Mouse (Mus musculus) forebrain, postnatal 0 days (tissue): ENCODE measurements around the gene Gm10318. TPM values are rescaled to one million over a fixed set of nuclear protein-coding genes. Genes with fewer than 3 reads are reported as not detected.

Source experiments
- ATAC-seq: fragments of 200-750 bp; cut with Nextera tagmentation; 2 replicates; pipeline ENCODE4 v1.8.0; 2017; ENCODE audit warnings: mild to moderate bottlenecking, moderate library complexity
- DNase-seq: peaks from one replicate; pipeline ENCODE4 v3.0.0-alpha.2; 2015
- H3K27ac ChIP-seq: fragments of 300-500 bp; sonication (generic); 2 replicates; pipeline ENCODE4 v1.5.1; 2014; ENCODE audit warnings: low read depth, mild to moderate bottlenecking, antibody characterized with exemption, low read length, moderate library complexity, mixed read lengths
- H3K27me3 ChIP-seq: fragments of 300-500 bp; sonication (generic); 2 replicates; pipeline ENCODE4 v1.6.1; 2014; ENCODE audit warnings: mild to moderate bottlenecking, low read length, mixed read lengths; ENCODE audit not compliant: insufficient read depth
- H3K36me3 ChIP-seq: fragments of 300-500 bp; sonication (generic); 2 replicates; pipeline ENCODE4 v1.6.1; 2014; ENCODE audit warnings: mild to moderate bottlenecking, moderate library complexity; ENCODE audit not compliant: insufficient read depth
- H3K4me1 ChIP-seq: fragments of 300-500 bp; sonication (generic); 2 replicates; pipeline ENCODE4 v1.6.1; 2014; ENCODE audit warnings: antibody characterized with exemption; ENCODE audit not compliant: insufficient read depth
- H3K4me2 ChIP-seq: fragments of 300-500 bp; sonication (generic); 2 replicates; pipeline ENCODE4 v1.6.1; 2014; ENCODE audit warnings: low read depth, mild to moderate bottlenecking, moderate library complexity
- H3K4me3 ChIP-seq: fragments of 300-500 bp; sonication (generic); 2 replicates; pipeline ENCODE4 v1.5.1; 2014; ENCODE audit warnings: low read depth, low read length, mixed read lengths
- H3K9ac ChIP-seq: fragments of 300-500 bp; sonication (generic); 2 replicates; pipeline ENCODE4 v1.6.1; 2014; ENCODE audit warnings: mild to moderate bottlenecking
- H3K9me3 ChIP-seq: fragments of 300-500 bp; sonication (generic); 2 replicates; pipeline ENCODE4 v1.6.1; 2016; ENCODE audit warnings: low read length
- CTCF ChIP-seq: sonication (generic); IDR thresholded peaks from 2 replicates; pipeline ENCODE4 v1.5.1; 2016; ENCODE audit warnings: antibody characterized with exemption, control low read depth, low read depth
- WGBS: fragments of 180-500 bp; shearing (Covaris S2); extraction: QIAGEN DNeasy Blood & Tissue Kit; methylation state at CpG from one replicate; pipeline ENCODE4 v1.1.7; 2014; 5-methylcytosine and 5-hydroxymethylcytosine counted together
- polyA plus RNA-seq: library from polyadenylated mRNA; unstranded; fragments of >200 nt; fragmentation: Nextera tagmentation; extraction: Ambion mirVana; gene quantifications from 2 replicates; pipeline ENCODE4 v1.2.1, GENCODE M21; 2015
- total RNA-seq: library from RNA; depleted of rRNA; stranded (reverse); fragments of >200 nt; gene quantifications from 2 replicates; pipeline ENCODE4 v1.2.3, GENCODE M21; 2014; rRNA removed

Gene Gm10318
- total and polyA plus RNA-seq, 2 experiments from 2014 or later: not detected

DNA sequence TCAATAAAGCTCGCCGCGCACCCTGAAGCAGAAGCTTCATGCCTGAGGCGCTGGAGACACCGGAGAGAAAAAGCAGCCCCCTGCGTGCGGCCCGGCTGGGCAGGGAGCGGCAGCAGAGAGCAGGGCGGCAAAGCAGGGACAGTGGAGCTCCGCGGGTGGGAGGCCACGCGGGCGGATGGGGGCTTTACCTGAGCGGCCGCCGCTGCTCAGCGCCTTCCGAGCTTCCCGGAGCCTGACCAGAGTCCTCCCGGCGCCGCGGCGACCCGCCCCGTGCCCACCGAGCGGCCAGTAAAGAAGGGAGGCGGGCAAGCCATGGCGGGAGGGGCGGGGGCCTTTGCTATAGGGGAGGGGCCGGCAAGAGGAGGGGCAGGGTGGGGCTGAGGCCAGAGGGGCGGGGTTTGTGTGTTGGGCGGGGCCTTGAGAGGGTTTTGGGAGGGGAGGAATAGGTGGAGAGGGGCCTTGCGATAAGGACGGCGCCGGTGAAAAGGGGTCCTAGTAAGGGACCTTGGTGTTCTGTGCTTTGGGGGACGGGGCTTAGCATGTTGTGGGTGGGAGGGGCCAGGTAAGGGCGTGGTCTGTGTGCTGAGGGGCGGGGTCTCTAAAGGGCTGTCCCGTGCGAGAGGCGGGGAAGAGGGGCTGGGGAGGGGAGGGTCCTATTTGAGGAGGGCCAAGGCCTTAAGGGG is 49.7 kb downstream of the Gm10318 start, which contains the start of gene Lrrc3:
Lrrc3 (minus strand) TSS at position 326 of the 683 bp plus-strand sequence.
- 3% methylated on average over 43 of the region's 46 CpGs for WGBS
- peak within 1 kb of the TSS; percentile 69 for H3K4me3 ChIP-seq
- no peaks in the 10 kb centered on the region for H3K9me3 ChIP-seq
- H3K4me1 ChIP-seq: no peaks in the 10 kb centered on the region
- H3K27ac ChIP-seq: peak within 1 kb of the TSS; percentile 74
- no peaks in the 10 kb centered on the region for H3K36me3 ChIP-seq
- DNase-seq (peak; percentile 74), ATAC-seq (peak; percentile 59)
- peak; percentile 60 for TF ChIP-seq CTCF
- H3K4me2 ChIP-seq: peak within 1 kb of the TSS; percentile 79
- H3K9ac ChIP-seq: peak within 1 kb of the TSS; percentile 69
- H3K27me3 ChIP-seq: no peaks in the 10 kb centered on the region

GRCm38 (mm10) chr10:77902894-77903715 is 50.4 kb downstream of the Gm10318 start:
- Histone ChIP-seq H3K9me3 (no peaks in the 10 kb centered on the region), H3K4me3 (peak overlapping the region; percentile 69), H3K36me3 (no peaks in the 10 kb centered on the region), H3K4me2 (peak overlapping the region; percentile 79), H3K4me1 (no peaks in the 10 kb centered on the region), H3K9ac (peak overlapping the region; percentile 69), H3K27me3 (no peaks in the 10 kb centered on the region), H3K27ac (peak overlapping the region; percentile 74)
- ATAC-seq: peak; percentile 89
- no peak for TF ChIP-seq CTCF
- 4% methylated on average over 35 of the region's 35 CpGs for WGBS
- peak; percentile 93 for DNase-seq

Other genes starting within 250 kb of the Gm10318 start
Only the 30 nearest of the 33 such genes appear.
- gene Tspear, start 166.3 kb upstream of the Gm10318 start, total RNA-seq: 0.14 TPM in 1 of 2 replicates, not detected in the other
- 0.42 and 0.99 TPM in 2 replicates for gene Tspear, start 166.3 kb upstream of the Gm10318 start, polyA plus RNA-seq
- not detected in 2 replicates for gene Gm19402, start 162.1 kb upstream of the Gm10318 start, total RNA-seq
- not detected in 2 replicates for gene Gm19402, start 162.1 kb upstream of the Gm10318 start, polyA plus RNA-seq
- gene Gm9508, start 155.6 kb upstream of the Gm10318 start, total RNA-seq: not detected in 2 replicates
- gene Gm9508, start 155.6 kb upstream of the Gm10318 start, polyA plus RNA-seq: not detected in 2 replicates
- not detected in 2 replicates for gene Gm10272, start 146.2 kb upstream of the Gm10318 start, total RNA-seq
- not detected in 2 replicates for gene Gm10272, start 146.2 kb upstream of the Gm10318 start, polyA plus RNA-seq
- gene Gm10024, start 141.4 kb upstream of the Gm10318 start, total RNA-seq: not detected in 2 replicates
- not detected in 2 replicates for gene Gm10024, start 141.4 kb upstream of the Gm10318 start, polyA plus RNA-seq
- not detected in 2 replicates for gene Gm10142, start 137.1 kb upstream of the Gm10318 start, total RNA-seq
- not detected in 2 replicates for gene Gm10142, start 137.1 kb upstream of the Gm10318 start, polyA plus RNA-seq
- not detected in 2 replicates for gene Krtap12-1, start 132.3 kb upstream of the Gm10318 start, total RNA-seq
- gene Krtap12-1, start 132.3 kb upstream of the Gm10318 start, polyA plus RNA-seq: not detected in 2 replicates
- not detected in 2 replicates for gene Gm10100, start 126.4 kb upstream of the Gm10318 start, total RNA-seq
- not detected in 2 replicates for gene Gm10100, start 126.4 kb upstream of the Gm10318 start, polyA plus RNA-seq
- gene Gm18596, start 110.2 kb upstream of the Gm10318 start, total RNA-seq: not detected in 2 replicates
- gene Gm18596, start 110.2 kb upstream of the Gm10318 start, polyA plus RNA-seq: not detected in 2 replicates
- gene Gm9736, start 101.5 kb upstream of the Gm10318 start, total RNA-seq: not detected in 2 replicates
- gene Gm9736, start 101.5 kb upstream of the Gm10318 start, polyA plus RNA-seq: not detected in 2 replicates
- not detected in 2 replicates for gene Gm3233, start 93.2 kb upstream of the Gm10318 start, total RNA-seq
- gene Gm3233, start 93.2 kb upstream of the Gm10318 start, polyA plus RNA-seq: not detected in 2 replicates
- gene Gm3238, start 81.5 kb upstream of the Gm10318 start, total RNA-seq: not detected in 2 replicates
- not detected in 2 replicates for gene Gm3238, start 81.5 kb upstream of the Gm10318 start, polyA plus RNA-seq
- gene Gm7138, start 75.9 kb upstream of the Gm10318 start, total RNA-seq: not detected in 2 replicates
- not detected in 2 replicates for gene Gm7138, start 75.9 kb upstream of the Gm10318 start, polyA plus RNA-seq
- gene Gm3250, start 70.3 kb upstream of the Gm10318 start, total RNA-seq: not detected in 2 replicates
- gene Gm3250, start 70.3 kb upstream of the Gm10318 start, polyA plus RNA-seq: not detected in 2 replicates
- gene Gm7137, start 64.7 kb upstream of the Gm10318 start, total RNA-seq: not detected in 2 replicates
- gene Gm7137, start 64.7 kb upstream of the Gm10318 start, polyA plus RNA-seq: not detected in 2 replicates
- gene Gm9639, start 57.8 kb upstream of the Gm10318 start, total RNA-seq: not detected in 2 replicates
- gene Gm9639, start 57.8 kb upstream of the Gm10318 start, polyA plus RNA-seq: not detected in 2 replicates
- gene Gm19668, start 53.7 kb upstream of the Gm10318 start, total RNA-seq: not detected in 2 replicates
- gene Gm19668, start 53.7 kb upstream of the Gm10318 start, polyA plus RNA-seq: not detected in 2 replicates
- not detected in 2 replicates for gene Gm9507, start 41.0 kb upstream of the Gm10318 start, total RNA-seq
- gene Gm9507, start 41.0 kb upstream of the Gm10318 start, polyA plus RNA-seq: not detected in 2 replicates
- not detected in 2 replicates for gene Gm2696, start 38.2 kb upstream of the Gm10318 start, total RNA-seq
- gene Gm2696, start 38.2 kb upstream of the Gm10318 start, polyA plus RNA-seq: not detected in 2 replicates
- not detected in 2 replicates for gene Krtap10-4, start 25.8 kb upstream of the Gm10318 start, total RNA-seq
- gene Krtap10-4, start 25.8 kb upstream of the Gm10318 start, polyA plus RNA-seq: not detected in 2 replicates
- gene Krtap10-10, start 16.9 kb upstream of the Gm10318 start, total RNA-seq: not detected in 2 replicates
- gene Krtap10-10, start 16.9 kb upstream of the Gm10318 start, polyA plus RNA-seq: not detected in 2 replicates
- not detected in 2 replicates for gene Gm36176, start 6.1 kb upstream of the Gm10318 start, total RNA-seq
- gene Gm36176, start 6.1 kb upstream of the Gm10318 start, polyA plus RNA-seq: not detected in 2 replicates
- 0.48 TPM in 1 of 2 replicates, not detected in the other for gene Gm3285, start 9.1 kb downstream of the Gm10318 start, total RNA-seq
- not detected in 2 replicates for gene Gm3285, start 9.1 kb downstream of the Gm10318 start, polyA plus RNA-seq
- gene Lrrc3, start 49.7 kb downstream of the Gm10318 start, total RNA-seq: 19.7 and 24.1 TPM in 2 replicates
- gene Lrrc3, start 49.7 kb downstream of the Gm10318 start, polyA plus RNA-seq: 15.7 and 22.4 TPM in 2 replicates
- gene Trpm2, start 117.7 kb downstream of the Gm10318 start, total RNA-seq: 5.5 and 8.7 TPM in 2 replicates
- 2.4 and 4.5 TPM in 2 replicates for gene Trpm2, start 117.7 kb downstream of the Gm10318 start, polyA plus RNA-seq
- gene 1810043G02Rik, start 125.7 kb downstream of the Gm10318 start, total RNA-seq: 46.5 and 50.4 TPM in 2 replicates
- 54.5 and 56.8 TPM in 2 replicates for gene 1810043G02Rik, start 125.7 kb downstream of the Gm10318 start, polyA plus RNA-seq
- 85.6 and 112 TPM in 2 replicates for gene Pfkl, start 157.2 kb downstream of the Gm10318 start, total RNA-seq
- 57.3 and 72.9 TPM in 2 replicates for gene Pfkl, start 157.2 kb downstream of the Gm10318 start, polyA plus RNA-seq
- not detected in 2 replicates for gene Dnmt3l, start 189.1 kb downstream of the Gm10318 start, total RNA-seq
- gene Dnmt3l, start 189.1 kb downstream of the Gm10318 start, polyA plus RNA-seq: not detected in 2 replicates
- gene Aire, start 190.8 kb downstream of the Gm10318 start, total RNA-seq: 0.15 TPM in 1 of 2 replicates, not detected in the other
- gene Aire, start 190.8 kb downstream of the Gm10318 start, polyA plus RNA-seq: 0.14 and 0.29 TPM in 2 replicates
- gene Icosl, start 216.4 kb downstream of the Gm10318 start, total RNA-seq: 1.9 and 2.0 TPM in 2 replicates
- gene Icosl, start 216.4 kb downstream of the Gm10318 start, polyA plus RNA-seq: 0.75 and 0.91 TPM in 2 replicates